Comparison of ENCODE assay signal across 8 mouse cellular contexts in the genomic region with DNA sequence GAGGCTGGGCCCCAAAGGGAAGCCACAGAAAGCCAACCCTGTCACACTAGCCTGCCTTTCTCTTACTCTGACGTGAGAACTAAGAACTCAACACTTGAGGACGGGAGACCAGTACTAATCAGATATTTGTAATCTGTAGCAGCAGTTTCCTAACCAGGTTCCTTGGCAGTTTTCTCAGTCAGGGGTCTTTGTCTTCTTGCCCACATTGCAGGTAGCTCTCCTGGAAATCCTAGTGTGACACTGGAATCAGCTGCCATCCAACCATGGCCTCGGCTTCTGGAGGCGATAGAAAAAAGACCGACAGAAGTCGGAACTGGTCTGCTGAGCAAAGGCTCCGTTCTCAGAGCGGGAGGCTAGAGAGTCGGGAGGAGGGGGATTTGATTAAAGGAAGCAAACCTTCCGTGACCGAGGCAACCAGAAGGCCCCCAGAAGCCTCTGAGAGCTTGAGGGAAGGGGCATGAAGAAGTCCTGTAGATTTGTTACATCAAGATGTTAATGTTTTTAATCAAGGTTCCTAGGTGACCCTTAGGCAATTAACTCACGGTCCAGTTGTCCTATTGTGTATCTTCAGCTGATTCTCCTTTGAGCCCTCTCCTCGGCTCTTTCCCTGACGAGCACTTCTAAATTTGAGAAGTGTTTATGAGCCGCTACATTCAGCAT.
A peak's percentile ranks its signal among the peaks of the same experiment; 100 is the strongest.
DNase-seq lines count a peak whose midpoint lies in the region; ATAC-seq lines count a peak whose summit lies in the region.

No protein-coding gene starts in this region.

- H3K36me3 ChIP-seq in heart, embryonic 16.5 days (ENCODE audit: control insufficient read depth, insufficient read depth) = no peaks in the 10 kb centered on the region
- H3K36me3 ChIP-seq in forebrain, embryonic 11.5 days (ENCODE audit: control insufficient read depth, insufficient read depth, low read length) = no peaks in the 10 kb centered on the region
- no peaks in the 10 kb centered on the region for H3K36me3 ChIP-seq in limb, embryonic 15.5 days

- no peaks in the 10 kb centered on the region for H3K27me3 ChIP-seq in heart, embryonic 16.5 days (ENCODE audit: control insufficient read depth, insufficient read depth, low read length)
- H3K27me3 ChIP-seq in forebrain, embryonic 11.5 days (ENCODE audit: control insufficient read depth, insufficient read depth, low read length) = no peaks in the 10 kb centered on the region
- no peaks in the 10 kb centered on the region for H3K27me3 ChIP-seq in limb, embryonic 15.5 days

- no peak for ATAC-seq in heart, embryonic 16.5 days (replicated peaks; ENCODE audit: extremely low read depth, insufficient read depth, low FRiP score)
- peak; percentile 78 for ATAC-seq in forebrain, embryonic 11.5 days (replicated peaks; ENCODE audit: low FRiP score)
- no peak for ATAC-seq in limb, embryonic 15.5 days (ENCODE audit: insufficient number of reproducible peaks, low FRiP score, low TSS enrichment, low read depth)
- ATAC-seq in CD4-positive, CD25-positive, alpha-beta regulatory T cell, adult 4 months = no peak
- ATAC-seq in erythroid progenitor cell, adult 5-6 weeks (replicated peaks; ENCODE audit: low FRiP score, poor library complexity, severe bottlenecking) = no peak

- 24% methylated on average over 15 of the region's 15 CpGs for WGBS in heart, embryonic 16.5 days
- 2% methylated on average over 15 of the region's 15 CpGs for WGBS in forebrain, embryonic 11.5 days
- 30% methylated on average over 15 of the region's 15 CpGs for WGBS in limb, embryonic 15.5 days

- no peak overlapping the region for H3K27ac ChIP-seq in heart, embryonic 16.5 days (ENCODE audit: low read length)
- H3K27ac ChIP-seq in forebrain, embryonic 11.5 days (ENCODE audit: low read depth, low read length) = no peak overlapping the region
- H3K27ac ChIP-seq in limb, embryonic 15.5 days = no peak overlapping the region

- peaks cover 2% of the 10 kb centered on the region; the same call in 1 of the 2 replicates for H3K4me1 ChIP-seq in heart, embryonic 16.5 days (ENCODE audit: control insufficient read depth, insufficient read depth, low read length)
- H3K4me1 ChIP-seq in forebrain, embryonic 11.5 days (replicated peaks; ENCODE audit: control insufficient read depth, insufficient read depth, low read length) = no peaks in the 10 kb centered on the region; the same call in none of the 2 replicates
- peaks cover 8% of the 10 kb centered on the region; the same call in 1 of the 2 replicates for H3K4me1 ChIP-seq in limb, embryonic 15.5 days

- no peaks in the 10 kb centered on the region for H3K9me3 ChIP-seq in heart, embryonic 16.5 days (replicated peaks; ENCODE audit: control insufficient read depth, low read length)
- no peaks in the 10 kb centered on the region for H3K9me3 ChIP-seq in forebrain, embryonic 11.5 days (ENCODE audit: control insufficient read depth, low read length)
- H3K9me3 ChIP-seq in limb, embryonic 15.5 days = no peaks in the 10 kb centered on the region

- DNase-seq in heart, adult 9 months (ENCODE audit: low spot score in 2 of 2) = no peak
- DNase-seq in cerebellum, adult 9-10 months = peak; percentile 14
- peak; percentile 68 for DNase-seq in forebrain, embryonic 11.5 days (ENCODE audit: low spot score)
- no peak for DNase-seq in spleen, postnatal 14 days (ENCODE audit: low spot score in 2 of 2)

- peak overlapping the region; percentile 34; the same call in 1 of the 2 replicates for H3K9ac ChIP-seq in heart, embryonic 16.5 days (ENCODE audit: low read length)
- peak overlapping the region; percentile 33; the same call in 1 of the 2 replicates for H3K9ac ChIP-seq in forebrain, embryonic 11.5 days (ENCODE audit: low read length)
- H3K9ac ChIP-seq in limb, embryonic 15.5 days = no peak overlapping the region

- peak overlapping the region; percentile 19 for H3K4me3 ChIP-seq in heart, embryonic 16.5 days (ENCODE audit: low read length)
- H3K4me3 ChIP-seq in forebrain, embryonic 11.5 days (ENCODE audit: low read depth, low read length) = peak overlapping the region; percentile 6; the same call in 1 of the 2 replicates
- H3K4me3 ChIP-seq in limb, embryonic 15.5 days = no peak overlapping the region; the same call in 1 of the 2 replicates

- H3K4me2 ChIP-seq in heart, embryonic 16.5 days (ENCODE audit: low read depth, low read length) = peak overlapping the region; percentile 53
- peak overlapping the region; percentile 48 for H3K4me2 ChIP-seq in forebrain, embryonic 11.5 days (ENCODE audit: low read depth, low read length, severe bottlenecking)
- peak overlapping the region; percentile 34 for H3K4me2 ChIP-seq in limb, embryonic 15.5 days

Comparison
In these comparisons a context has a peak if more than half of its experiments do, and no peak if none do; other contexts are left out.
1. DNase-seq: peak in cerebellum, adult 9-10 months (single experiment) and forebrain, embryonic 11.5 days (single experiment); none in heart, adult 9 months (0 of 2) and spleen, postnatal 14 days (0 of 2).
2. Peak in every context shown above with its lines, with median percentiles within 50 percentile points of each other: H3K4me2 ChIP-seq.